Mouse (Mus musculus): ENCODE results near the gene Hist1h2bm.
"Not testable (repeated sequence)": the region's sequence is repeated elsewhere in the genome, so short reads cannot be mapped to it uniquely, and the experiment has no call there.

Hist1h2bm gene

DNA sequence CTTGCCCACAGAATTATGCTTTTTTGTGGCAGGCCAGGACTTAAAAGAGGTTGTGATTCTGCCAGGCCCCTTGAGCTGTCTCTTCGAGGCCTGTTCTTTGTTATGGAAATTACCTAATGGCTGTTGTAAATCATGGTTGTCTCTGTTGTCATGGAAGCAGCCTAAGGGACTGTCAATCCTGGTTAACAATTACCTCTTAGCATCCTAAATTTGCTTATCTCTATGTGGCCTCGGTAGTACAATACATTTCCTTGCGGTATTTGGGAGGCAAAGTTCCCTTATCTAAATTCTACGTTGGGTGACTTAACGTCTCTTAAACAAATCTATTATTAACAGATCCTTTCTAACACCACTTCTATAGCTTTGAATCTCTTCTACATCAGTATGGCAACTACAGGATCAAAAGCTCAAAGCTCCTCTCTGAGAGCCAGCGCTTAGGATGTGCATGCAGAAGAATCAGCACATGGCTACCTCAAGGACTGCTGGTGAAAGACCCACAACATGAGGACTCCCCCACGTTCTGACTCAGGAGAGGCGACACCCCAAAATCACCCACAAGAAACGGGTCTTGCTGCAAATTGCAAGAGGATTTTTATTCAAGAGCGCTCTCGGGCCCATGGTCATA is 6.2 kb downstream of the Hist1h2bm start:
- DNase-seq (ENCODE audit: low read depth, low spot score): no peak

DNA sequence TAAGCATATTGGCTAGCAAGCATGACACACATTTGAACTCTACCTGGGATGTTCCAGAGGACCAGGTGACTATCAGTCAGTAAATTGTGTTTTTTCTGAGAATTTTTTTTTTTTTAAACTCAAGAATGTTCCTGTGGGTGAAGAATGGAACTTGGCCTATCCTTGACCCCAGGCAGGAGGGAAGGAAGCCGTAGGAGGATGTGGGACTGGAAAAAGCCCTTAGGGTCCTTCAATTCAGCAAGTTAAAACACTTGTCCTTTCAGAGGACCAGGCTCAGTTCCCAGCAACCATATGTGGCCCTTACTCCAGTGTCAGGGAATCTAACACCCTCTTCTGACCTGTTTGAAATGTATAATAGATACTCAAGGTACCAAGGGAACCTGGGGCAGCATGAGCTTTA is 7.7 kb downstream of the Hist1h2bm start:
- DNase-seq (ENCODE audit: low read depth, low spot score): no peak

DNA sequence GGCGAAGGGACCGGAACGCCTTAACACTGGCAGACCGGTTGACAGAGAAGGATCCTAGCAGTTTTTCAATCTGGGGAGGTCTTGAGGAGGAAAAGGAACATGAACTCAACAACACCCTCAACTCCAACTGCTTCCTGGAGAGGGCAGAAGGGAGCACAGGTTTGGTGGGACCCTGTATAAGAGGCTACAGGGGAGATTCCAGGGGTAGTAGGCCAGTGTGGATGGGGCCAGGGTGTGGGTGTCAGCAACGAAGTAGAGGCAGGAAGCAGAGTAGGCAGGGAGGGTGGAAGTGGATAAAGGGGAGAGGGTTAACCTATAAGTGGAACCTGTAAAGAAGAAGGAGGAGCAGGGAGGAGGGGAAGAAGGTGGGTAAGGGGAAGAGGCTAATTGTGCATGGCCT is 11.6 kb downstream of the Hist1h2bm start:
- DNase-seq (ENCODE audit: low read depth, low spot score): no peak

DNA sequence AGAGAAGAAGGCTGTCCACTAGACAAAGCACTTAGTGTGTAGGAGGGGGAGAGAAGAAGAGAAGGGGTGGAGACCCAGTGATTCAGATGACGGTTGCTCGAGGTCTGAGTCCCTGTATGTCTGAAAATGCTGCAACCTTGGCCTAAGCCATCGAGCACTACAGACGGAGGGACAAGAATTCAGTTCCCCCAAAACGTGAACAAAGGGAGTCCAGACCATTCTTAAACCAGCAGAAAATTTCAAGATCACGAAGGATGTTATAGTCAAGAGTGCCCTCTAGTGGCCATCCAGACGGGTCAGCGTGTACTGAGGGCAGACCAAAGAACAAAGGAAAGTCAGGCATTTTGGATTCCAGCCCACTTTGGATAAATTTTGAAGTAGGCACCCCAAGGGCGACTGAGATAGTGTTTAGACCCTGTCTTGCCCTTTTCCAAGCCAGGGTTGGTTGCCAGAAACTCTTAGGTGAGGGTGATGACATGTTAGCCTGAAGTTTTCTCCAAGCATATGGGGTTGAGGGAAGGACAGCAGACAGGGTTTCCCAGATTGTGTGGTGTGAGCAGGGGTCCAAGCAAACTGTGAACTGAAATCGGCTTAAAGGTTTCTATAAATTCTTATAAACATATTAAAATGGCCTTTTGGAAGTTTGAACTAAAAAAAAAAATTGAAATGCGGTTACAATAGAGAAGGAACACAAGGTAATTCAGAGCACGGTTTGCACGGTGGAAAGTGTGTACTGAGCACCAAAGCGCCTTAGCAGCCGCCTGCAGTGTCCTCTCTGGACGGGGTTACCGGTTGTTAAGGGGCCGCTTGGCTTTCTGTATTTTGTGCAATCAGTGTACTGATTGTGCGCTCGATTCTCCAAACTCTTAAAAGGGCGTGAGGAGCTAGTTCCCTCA is 12.4 kb downstream of the Hist1h2bm start:
- DNase-seq (ENCODE audit: low read depth, low spot score): no peak

DNA sequence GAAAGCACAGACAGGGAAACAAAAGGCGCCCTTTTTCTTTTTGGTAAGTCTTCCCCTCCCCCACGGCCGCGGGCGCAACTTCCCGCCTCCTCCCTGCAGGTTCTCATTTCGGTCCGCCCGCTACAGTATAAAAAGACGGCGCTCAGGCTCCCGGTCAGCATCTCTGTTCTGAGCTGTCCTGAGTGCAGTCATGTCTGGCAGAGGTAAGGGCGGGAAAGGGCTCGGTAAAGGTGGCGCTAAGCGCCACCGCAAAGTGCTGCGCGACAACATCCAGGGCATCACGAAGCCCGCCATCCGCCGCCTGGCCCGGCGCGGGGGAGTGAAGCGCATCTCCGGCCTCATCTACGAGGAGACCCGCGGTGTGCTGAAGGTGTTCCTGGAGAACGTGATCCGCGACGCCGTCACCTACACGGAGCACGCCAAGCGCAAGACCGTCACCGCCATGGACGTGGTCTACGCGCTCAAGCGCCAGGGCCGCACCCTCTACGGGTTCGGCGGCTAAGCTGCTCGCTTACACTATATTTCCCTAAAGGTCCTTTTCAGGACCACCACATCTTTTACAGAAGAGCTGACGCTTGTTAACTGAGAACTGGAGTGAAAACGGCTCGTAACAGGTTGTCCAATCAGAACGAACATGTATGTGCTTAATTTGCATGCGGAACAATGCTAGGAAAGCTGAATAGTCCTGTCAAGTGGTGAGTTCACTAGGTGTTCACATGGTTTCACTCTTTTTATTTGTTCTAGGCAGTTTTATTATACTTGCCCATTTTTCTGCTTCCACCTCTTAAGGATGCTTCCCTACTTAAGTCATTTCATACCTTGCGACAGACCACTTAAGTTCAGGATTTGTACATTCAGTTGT is 13.3 kb downstream of the Hist1h2bm start, which contains the start of gene Hist1h4j:
Gene Hist1h4j (plus strand): TSS at position 159 of the 862 bp plus-strand sequence.
- not testable (repeated sequence) for DNase-seq (ENCODE audit: low read depth, low spot score)

DNA sequence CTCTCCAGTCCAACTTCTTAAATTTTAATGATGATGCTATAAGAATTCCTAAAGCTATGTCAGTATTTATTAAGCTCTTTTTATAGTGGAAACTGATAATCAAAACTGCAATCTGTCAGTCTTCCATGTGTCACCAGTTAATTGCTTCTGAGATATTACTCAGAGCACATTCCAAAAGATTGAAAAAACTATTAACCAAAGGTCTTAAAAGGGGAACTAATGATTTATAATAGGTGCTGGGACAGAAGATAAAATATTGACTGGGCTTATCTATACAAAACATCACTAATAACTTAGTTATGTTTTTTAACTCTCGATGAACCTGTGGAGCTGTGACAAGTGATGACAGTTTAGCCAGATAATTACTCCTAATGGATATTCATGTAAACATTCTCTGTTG is 23.2 kb downstream of the Hist1h2bm start:
- DNase-seq (ENCODE audit: low read depth, low spot score): no peak

DNA sequence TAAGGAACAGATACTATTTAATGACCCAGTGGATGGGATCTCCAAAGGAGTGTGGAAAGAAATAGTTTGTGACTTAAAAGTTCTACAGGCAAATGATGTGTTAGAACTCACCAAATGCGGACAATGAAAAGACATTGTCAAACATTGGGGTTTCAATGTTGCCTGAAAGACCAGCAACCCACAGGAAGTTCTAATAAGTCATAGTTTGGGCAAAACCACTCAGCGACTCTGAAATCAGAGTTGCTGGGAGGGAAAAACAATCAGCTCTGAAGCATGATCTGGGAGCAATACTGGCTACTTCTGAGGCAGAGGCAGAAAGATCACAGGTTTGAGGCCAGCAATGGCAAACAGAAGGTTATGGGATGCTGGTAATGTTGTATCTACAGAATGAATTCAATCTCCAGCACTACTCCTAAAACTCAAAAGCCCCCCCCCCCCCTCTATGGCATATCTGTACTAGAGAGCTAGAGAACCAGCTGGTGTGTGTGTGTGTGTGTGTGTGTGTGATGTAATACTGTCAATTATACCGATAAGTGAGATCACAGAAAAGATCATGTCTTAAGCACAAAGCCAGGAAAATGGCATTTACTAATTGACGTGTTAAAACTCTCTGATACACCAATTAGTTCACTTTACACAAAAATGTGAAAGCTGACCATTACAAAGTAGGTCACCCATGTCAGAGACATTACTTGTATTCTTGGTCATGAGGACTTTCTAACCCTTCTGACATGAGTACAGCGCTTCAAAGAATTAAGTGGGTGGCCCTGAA is 27.7 kb downstream of the Hist1h2bm start:
- DNase-seq (ENCODE audit: low read depth, low spot score): no peak

DNA sequence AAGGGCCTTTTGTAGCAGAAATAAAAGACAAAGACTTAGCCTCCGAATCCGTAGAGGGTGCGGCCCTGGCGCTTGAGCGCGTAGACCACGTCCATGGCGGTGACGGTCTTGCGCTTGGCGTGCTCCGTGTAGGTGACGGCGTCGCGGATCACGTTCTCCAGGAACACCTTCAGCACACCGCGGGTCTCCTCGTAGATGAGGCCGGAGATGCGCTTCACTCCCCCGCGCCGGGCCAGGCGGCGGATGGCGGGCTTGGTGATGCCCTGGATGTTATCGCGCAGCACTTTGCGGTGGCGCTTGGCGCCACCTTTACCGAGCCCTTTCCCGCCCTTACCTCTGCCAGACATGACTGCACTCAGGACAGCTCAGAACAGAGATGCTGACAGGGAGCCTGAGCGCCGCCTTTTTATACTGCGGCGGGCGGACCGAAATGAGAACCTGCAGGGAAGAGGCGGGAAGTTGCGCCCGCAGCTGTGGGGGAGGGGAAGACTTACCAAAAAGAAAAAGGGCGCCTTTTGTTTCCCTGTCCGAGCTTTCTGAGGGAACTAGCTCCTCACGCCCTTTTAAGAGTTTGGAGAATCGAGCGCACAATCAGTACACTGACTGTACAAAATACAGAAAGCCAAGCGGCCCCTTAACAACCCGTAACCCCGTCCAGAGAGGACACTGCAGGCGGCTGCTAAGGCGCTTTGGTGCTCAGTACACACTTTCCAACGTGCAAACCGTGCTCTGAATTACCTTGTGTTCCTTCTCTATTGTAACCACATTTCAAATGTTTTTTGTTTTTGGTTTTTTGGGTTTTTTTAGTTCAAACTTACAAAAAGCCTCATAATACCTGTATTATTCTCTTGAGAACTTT is 28.5 kb downstream of the Hist1h2bm start, which contains the start of gene Hist1h4k:
Gene Hist1h4k (minus strand): TSS at position 347 of the 859 bp plus-strand sequence.
- DNase-seq (ENCODE audit: low read depth, low spot score): not testable (repeated sequence)

DNA sequence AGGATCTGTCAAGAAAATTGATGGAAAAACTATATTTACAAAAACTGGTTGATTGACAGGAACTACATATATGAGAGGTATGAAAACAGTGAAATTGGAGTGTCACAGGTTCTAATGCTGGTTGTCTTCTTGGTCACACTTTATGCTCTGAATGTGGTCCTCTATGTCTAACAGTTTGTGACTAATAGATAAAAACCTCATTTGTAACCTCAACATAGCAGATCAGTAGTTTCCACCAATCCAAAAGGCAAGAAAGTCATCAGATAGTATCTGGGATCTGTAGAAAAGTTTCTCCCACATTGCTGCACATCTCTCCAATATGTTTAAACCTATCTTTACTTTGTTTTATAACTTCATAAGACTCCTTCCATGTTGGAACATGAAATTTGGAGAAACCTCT is 29.6 kb downstream of the Hist1h2bm start:
- no peak for DNase-seq (ENCODE audit: low read depth, low spot score)

DNA sequence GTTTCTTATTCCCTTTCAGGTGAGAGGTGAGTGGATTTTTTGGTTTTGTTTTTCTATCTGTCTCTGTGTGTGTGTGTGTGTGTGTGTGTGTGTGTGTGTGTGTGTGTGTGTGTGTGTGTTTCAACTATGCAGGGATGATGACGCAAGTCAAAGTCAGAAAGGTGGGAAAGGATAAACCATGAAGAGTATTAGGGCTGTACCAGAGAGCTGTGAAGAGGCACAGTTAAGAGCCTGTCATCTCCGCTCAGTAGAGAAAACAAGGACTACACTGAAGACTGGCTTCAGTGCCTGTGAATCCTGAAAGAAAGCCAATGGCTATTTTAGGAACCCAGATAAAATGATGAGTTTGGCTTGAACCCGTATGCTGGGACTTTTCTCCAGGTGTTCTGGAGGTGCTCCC is 30.0 kb downstream of the Hist1h2bm start:
- no peak for DNase-seq (ENCODE audit: low read depth, low spot score)

DNA sequence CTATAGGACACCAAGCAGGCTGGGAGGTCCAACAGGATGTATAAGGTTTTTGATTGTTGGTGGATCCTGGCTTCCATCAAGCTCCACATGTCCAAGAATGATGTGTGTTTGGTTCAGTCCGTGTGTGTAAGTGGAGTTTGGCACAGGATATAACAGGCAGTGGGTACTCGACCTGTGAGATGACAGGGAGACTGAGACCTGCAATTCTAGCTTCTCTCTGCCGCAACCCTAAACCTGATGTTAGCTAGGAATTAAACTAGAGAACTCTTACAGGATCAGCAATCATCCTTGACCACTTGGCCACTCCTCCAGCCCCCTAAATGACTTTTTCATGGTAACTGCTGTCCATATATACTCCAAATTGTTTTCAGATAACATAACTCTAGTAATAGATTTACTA is 30.5 kb downstream of the Hist1h2bm start:
- no peak for DNase-seq (ENCODE audit: low read depth, low spot score)

DNA sequence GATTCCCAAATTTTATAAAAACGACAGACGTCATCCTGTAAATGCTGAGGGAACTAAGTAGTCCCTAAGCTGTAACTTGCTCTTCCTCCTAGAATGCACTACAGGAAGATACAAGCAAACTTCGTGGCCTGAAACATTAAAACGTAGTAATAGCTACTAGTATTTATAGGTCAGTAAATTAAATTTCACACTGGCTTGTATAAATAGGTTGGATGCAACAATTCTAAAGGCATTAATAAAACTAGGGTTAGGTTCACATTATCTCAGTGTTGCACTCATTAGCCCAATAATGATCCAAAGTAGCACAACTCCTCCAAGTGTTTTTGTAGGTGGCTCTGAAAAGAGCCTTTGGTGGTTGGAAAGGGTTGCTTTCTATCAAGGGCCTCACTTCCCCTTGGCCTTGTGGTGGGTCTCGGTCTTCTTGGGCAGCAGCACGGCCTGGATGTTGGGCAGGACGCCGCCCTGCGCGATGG is 31.2 kb downstream of the Hist1h2bm start:
- no peak for DNase-seq (ENCODE audit: low read depth, low spot score)

DNA sequence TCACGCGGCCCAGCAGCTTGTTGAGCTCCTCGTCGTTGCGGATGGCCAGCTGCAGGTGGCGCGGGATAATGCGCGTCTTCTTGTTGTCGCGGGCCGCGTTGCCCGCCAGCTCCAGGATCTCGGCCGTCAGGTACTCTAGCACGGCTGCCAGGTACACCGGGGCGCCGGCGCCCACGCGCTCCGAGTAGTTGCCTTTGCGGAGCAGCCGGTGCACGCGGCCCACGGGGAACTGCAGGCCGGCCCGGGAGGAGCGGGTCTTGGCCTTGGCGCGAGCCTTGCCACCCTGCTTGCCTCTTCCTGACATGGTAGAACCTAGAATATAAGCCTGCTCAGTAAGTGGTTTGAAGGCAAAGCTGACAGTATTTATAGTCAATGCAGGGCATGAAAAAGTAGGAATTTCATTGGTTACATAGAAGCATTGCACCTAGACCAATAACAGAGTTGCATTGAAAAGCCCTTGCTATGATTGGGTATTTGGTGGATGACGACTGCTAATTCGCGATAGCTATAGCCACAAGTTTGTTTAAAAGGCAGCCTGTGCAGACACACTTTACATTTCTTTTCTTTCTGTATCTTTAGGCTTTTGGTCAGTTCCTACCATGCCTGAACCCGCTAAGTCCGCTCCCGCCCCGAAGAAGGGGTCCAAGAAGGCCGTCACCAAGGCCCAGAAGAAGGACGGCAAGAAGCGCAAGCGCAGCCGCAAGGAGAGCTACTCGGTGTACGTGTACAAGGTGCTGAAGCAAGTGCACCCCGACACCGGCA is 31.9 kb downstream of the Hist1h2bm start, which contains the start of the genes Hist1h2ak and Hist1h2bn:
Gene Hist1h2ak (minus strand): TSS at position 304 of the 762 bp plus-strand sequence.
Gene Hist1h2bn (plus strand): TSS at position 600 of the 762 bp plus-strand sequence.
- DNase-seq (ENCODE audit: low read depth, low spot score): not testable (repeated sequence)

DNA sequence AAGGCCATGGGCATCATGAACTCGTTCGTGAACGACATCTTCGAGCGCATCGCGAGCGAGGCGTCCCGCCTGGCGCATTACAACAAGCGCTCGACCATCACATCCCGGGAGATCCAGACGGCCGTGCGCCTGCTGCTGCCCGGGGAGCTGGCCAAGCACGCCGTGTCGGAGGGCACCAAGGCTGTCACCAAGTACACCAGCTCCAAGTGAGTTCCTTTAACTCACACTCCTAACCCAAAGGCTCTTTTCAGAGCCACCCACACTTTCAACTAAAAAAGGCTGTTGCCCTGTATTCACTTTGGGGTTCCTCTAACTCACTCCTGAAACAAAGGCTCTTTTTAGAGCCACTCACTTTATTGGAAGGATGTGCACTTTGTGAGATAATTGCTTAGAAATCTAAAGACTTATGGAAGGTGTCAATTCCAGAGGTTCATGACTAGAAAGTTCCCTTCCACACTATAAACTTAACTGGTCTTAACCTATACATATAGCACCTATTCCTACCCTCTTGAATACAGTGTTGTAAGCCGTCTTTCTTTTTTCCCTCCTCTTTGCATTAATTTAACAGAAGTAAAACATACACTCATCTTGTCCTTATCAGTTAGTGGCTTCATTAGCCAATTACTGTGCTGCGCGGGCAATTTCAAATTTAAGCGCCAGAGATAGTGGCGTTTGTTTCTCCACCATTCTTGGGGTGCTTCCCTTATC is 32.6 kb downstream of the Hist1h2bm start:
- not testable (repeated sequence) for DNase-seq (ENCODE audit: low read depth, low spot score)

DNA sequence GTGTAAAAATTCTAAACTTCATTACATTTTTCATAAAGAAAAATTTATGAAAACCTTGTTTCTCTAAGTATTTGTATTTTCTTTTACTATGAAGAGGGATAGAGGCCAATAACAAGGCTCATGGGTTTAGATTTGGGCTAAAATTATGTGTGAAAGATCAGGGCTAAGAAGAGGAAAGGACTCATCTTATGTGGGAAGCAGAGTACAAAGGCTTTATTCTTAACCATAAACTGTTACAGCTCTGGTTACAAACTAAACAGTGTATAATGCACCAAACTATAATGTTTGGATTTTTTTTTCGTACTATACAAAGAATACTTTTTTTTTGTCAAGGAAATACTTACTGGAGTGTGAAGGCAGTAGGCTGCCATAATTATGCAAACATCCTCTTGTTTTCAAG is 33.9 kb downstream of the Hist1h2bm start:
- no peak for DNase-seq (ENCODE audit: low read depth, low spot score)

All from WW6 (cell line).